Mouse (Mus musculus): ENCODE measurements around the gene Bcl11b. TPM values are rescaled to one million over a fixed set of nuclear protein-coding genes. Genes with fewer than 3 reads are reported as not detected.

Gene Bcl11b
- polyA plus RNA-seq, 1 experiment from 2014 or later = 5.2 TPM

- no peak for TF ChIP-seq CTCF (IDR thresholded peaks at IDR 0.05; ENCODE audit: low read depth)
- Histone ChIP-seq H3K4me1 (replicated peaks; ENCODE audit: control insufficient read depth, insufficient read depth, low read length) (no peaks in the 10 kb centered on the region), H3K4me2 (replicated peaks; ENCODE audit: low read depth) (no peak overlapping the region), H3K9ac (ENCODE audit: low read depth, low read length) (no peak overlapping the region), H3K36me3 (ENCODE audit: control insufficient read depth, insufficient read depth) (no peaks in the 10 kb centered on the region), H3K27me3 (replicated peaks; ENCODE audit: control insufficient read depth, insufficient read depth, low read length) (no peaks in the 10 kb centered on the region), H3K27ac (ENCODE audit: low read depth, low read length) (no peak overlapping the region), H3K9me3 (ENCODE audit: control insufficient read depth) (no peaks in the 10 kb centered on the region), H3K4me3 (ENCODE audit: low read depth, low read length) (no peak overlapping the region)
- WGBS = 81% methylated on average over 12 of the region's 12 CpGs
- no peak for ATAC-seq
Observed at GRCm38 (mm10) chr12:107971081-107971780, 32.2 kb downstream of the Bcl11b start.

DNA sequence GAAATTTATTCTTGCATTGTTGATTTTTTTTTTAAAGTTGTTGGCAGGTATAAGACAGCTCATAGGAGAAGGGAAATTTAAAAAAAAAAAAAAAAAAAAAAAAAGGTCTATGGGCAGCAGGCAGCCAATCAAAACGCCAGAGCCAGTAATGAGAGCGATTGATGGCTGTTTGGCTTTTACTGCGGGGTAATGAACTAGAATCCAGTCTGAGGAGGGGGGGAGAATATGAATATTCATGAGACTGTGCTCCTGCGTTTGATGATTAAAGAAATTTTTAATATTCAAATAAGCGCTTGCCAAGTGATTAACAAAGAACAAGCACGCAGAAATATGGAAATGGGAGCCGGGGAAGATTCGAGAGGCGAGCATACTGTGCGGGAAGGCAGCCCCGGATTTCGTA is 32.8 kb downstream of the Bcl11b start:
- ATAC-seq = no peak
- no peak overlapping the region for H3K4me3 ChIP-seq (ENCODE audit: low read depth, low read length)
- no peak overlapping the region for H3K27ac ChIP-seq (ENCODE audit: low read depth, low read length)
- no peaks in the 10 kb centered on the region for H3K27me3 ChIP-seq (replicated peaks; ENCODE audit: control insufficient read depth, insufficient read depth, low read length)
- H3K9ac ChIP-seq (ENCODE audit: low read depth, low read length) = no peak overlapping the region
- no peaks in the 10 kb centered on the region for H3K36me3 ChIP-seq (ENCODE audit: control insufficient read depth, insufficient read depth)
- WGBS = 70% methylated on average over 12 of the region's 12 CpGs
- H3K4me2 ChIP-seq (replicated peaks; ENCODE audit: low read depth) = no peak overlapping the region
- H3K9me3 ChIP-seq (ENCODE audit: control insufficient read depth) = no peaks in the 10 kb centered on the region
- no peaks in the 10 kb centered on the region for H3K4me1 ChIP-seq (replicated peaks; ENCODE audit: control insufficient read depth, insufficient read depth, low read length)
- TF ChIP-seq CTCF (IDR thresholded peaks at IDR 0.05; ENCODE audit: low read depth) = no peak

GRCm38 (mm10) chr12:107969841-107970371 is 33.5 kb downstream of the Bcl11b start:
- ATAC-seq = no peak
- Histone ChIP-seq H3K4me2 (replicated peaks; ENCODE audit: low read depth) (no peak overlapping the region), H3K4me1 (replicated peaks; ENCODE audit: control insufficient read depth, insufficient read depth, low read length) (no peaks in the 10 kb centered on the region), H3K4me3 (ENCODE audit: low read depth, low read length) (no peak overlapping the region), H3K36me3 (ENCODE audit: control insufficient read depth, insufficient read depth) (no peaks in the 10 kb centered on the region), H3K9ac (ENCODE audit: low read depth, low read length) (no peak overlapping the region), H3K27ac (ENCODE audit: low read depth, low read length) (no peak overlapping the region), H3K9me3 (ENCODE audit: control insufficient read depth) (no peaks in the 10 kb centered on the region), H3K27me3 (replicated peaks; ENCODE audit: control insufficient read depth, insufficient read depth, low read length) (no peaks in the 10 kb centered on the region)
- WGBS = 70% methylated on average over 18 of the region's 18 CpGs
- TF ChIP-seq CTCF (IDR thresholded peaks at IDR 0.05; ENCODE audit: low read depth) = no peak

GRCm38 (mm10) chr12:107969126-107969525 is 34.3 kb downstream of the Bcl11b start:
- Histone ChIP-seq H3K4me2 (replicated peaks; ENCODE audit: low read depth) (no peak overlapping the region), H3K4me1 (replicated peaks; ENCODE audit: control insufficient read depth, insufficient read depth, low read length) (no peaks in the 10 kb centered on the region), H3K36me3 (ENCODE audit: control insufficient read depth, insufficient read depth) (no peaks in the 10 kb centered on the region), H3K4me3 (ENCODE audit: low read depth, low read length) (no peak overlapping the region), H3K9ac (ENCODE audit: low read depth, low read length) (no peak overlapping the region), H3K27ac (ENCODE audit: low read depth, low read length) (no peak overlapping the region), H3K27me3 (replicated peaks; ENCODE audit: control insufficient read depth, insufficient read depth, low read length) (no peaks in the 10 kb centered on the region), H3K9me3 (ENCODE audit: control insufficient read depth) (no peaks in the 10 kb centered on the region)
- no peak for ATAC-seq
- TF ChIP-seq CTCF (IDR thresholded peaks at IDR 0.05; ENCODE audit: low read depth) = no peak
- WGBS = 87% methylated on average over 8 of the region's 8 CpGs

GRCm38 (mm10) chr12:107968331-107968730 is 35.1 kb downstream of the Bcl11b start:
- no peak overlapping the region for H3K4me2 ChIP-seq (replicated peaks; ENCODE audit: low read depth)
- no peaks in the 10 kb centered on the region for H3K9me3 ChIP-seq (ENCODE audit: control insufficient read depth)
- no peaks in the 10 kb centered on the region for H3K4me1 ChIP-seq (replicated peaks; ENCODE audit: control insufficient read depth, insufficient read depth, low read length)
- WGBS = 81% methylated on average over 3 of the region's 3 CpGs
- no peak for TF ChIP-seq CTCF (IDR thresholded peaks at IDR 0.05; ENCODE audit: low read depth)
- H3K36me3 ChIP-seq (ENCODE audit: control insufficient read depth, insufficient read depth) = no peaks in the 10 kb centered on the region
- H3K27ac ChIP-seq (ENCODE audit: low read depth, low read length) = no peak overlapping the region
- no peak overlapping the region for H3K4me3 ChIP-seq (ENCODE audit: low read depth, low read length)
- no peak for ATAC-seq
- H3K27me3 ChIP-seq (replicated peaks; ENCODE audit: control insufficient read depth, insufficient read depth, low read length) = no peaks in the 10 kb centered on the region
- H3K9ac ChIP-seq (ENCODE audit: low read depth, low read length) = no peak overlapping the region

GRCm38 (mm10) chr12:107967026-107967425 is 36.4 kb downstream of the Bcl11b start:
- Histone ChIP-seq H3K36me3 (ENCODE audit: control insufficient read depth, insufficient read depth) (no peaks in the 10 kb centered on the region), H3K4me2 (replicated peaks; ENCODE audit: low read depth) (no peak overlapping the region), H3K9me3 (ENCODE audit: control insufficient read depth) (no peaks in the 10 kb centered on the region), H3K4me3 (ENCODE audit: low read depth, low read length) (no peak overlapping the region), H3K9ac (ENCODE audit: low read depth, low read length) (no peak overlapping the region), H3K27me3 (replicated peaks; ENCODE audit: control insufficient read depth, insufficient read depth, low read length) (no peaks in the 10 kb centered on the region), H3K4me1 (replicated peaks; ENCODE audit: control insufficient read depth, insufficient read depth, low read length) (no peaks in the 10 kb centered on the region), H3K27ac (ENCODE audit: low read depth, low read length) (no peak overlapping the region)
- ATAC-seq = no peak
- no peak for TF ChIP-seq CTCF (IDR thresholded peaks at IDR 0.05; ENCODE audit: low read depth)
- 86% methylated on average over 7 of the region's 7 CpGs for WGBS
